Mouse (Mus musculus) T-helper 1 cell (primary cell): ENCODE measurements around the gene Ccdc130.

Source experiments
- in situ Hi-C: fragments of 300-600 bp; cut with MboI, MseI; formaldehyde crosslinking; loops from one replicate; pipeline ENCODE4 v1.15.1; 2025; ENCODE audit warnings: high pct_unique_total_duplicates

The Ccdc130 gene

GRCm38 (mm10) chr8:84237542-84238229 is 32.5 kb downstream of the Ccdc130 start:
- in situ Hi-C loops: no loop called here

GRCm38 (mm10) chr8:84236998-84237473 is 33.1 kb downstream of the Ccdc130 start, which contains the start of gene Zswim4:
TSS of gene Zswim4 (minus strand) at chr8:84237055.
- in situ Hi-C loops: no loop called here

- in situ Hi-C loops: no loop called here
Observed at GRCm38 (mm10) chr8:84236410-84236997, 33.7 kb downstream of the Ccdc130 start.

GRCm38 (mm10) chr8:84235746-84236409 is 34.3 kb downstream of the Ccdc130 start:
- in situ Hi-C loops: no loop called here

- in situ Hi-C loops: no loop called here
Observed at GRCm38 (mm10) chr8:84233055-84233454, 37.1 kb downstream of the Ccdc130 start.

GRCm38 (mm10) chr8:84230735-84231134 is 39.4 kb downstream of the Ccdc130 start:
- in situ Hi-C loops: no loop called here

- in situ Hi-C loops: no loop called here
Observed at GRCm38 (mm10) chr8:84223322-84224029, 46.7 kb downstream of the Ccdc130 start.

- in situ Hi-C loops: no loop called here
Observed at GRCm38 (mm10) chr8:84222566-84223165, 47.5 kb downstream of the Ccdc130 start.

GRCm38 (mm10) chr8:84220105-84220504 is 50.1 kb downstream of the Ccdc130 start:
- in situ Hi-C loops: no loop called here

GRCm38 (mm10) chr8:84218143-84218542 is 52.0 kb downstream of the Ccdc130 start:
- in situ Hi-C loops: no loop called here

GRCm38 (mm10) chr8:84217206-84217605 is 53.0 kb downstream of the Ccdc130 start:
- in situ Hi-C loops: no loop called here

GRCm38 (mm10) chr8:84213277-84213676 is 56.9 kb downstream of the Ccdc130 start:
- in situ Hi-C loops: no loop called here

- in situ Hi-C loops: no loop called here
Observed at GRCm38 (mm10) chr8:84211881-84212563, 58.2 kb downstream of the Ccdc130 start.

GRCm38 (mm10) chr8:84211202-84211601 is 59.0 kb downstream of the Ccdc130 start:
- in situ Hi-C loops: no loop called here

- in situ Hi-C loops: no loop called here
Observed at GRCm38 (mm10) chr8:84210167-84210791, 59.9 kb downstream of the Ccdc130 start.

- in situ Hi-C loops: loop anchor here (10.0 kb wide), 1 partner anchor 1424 kb away; no protein-coding TSS in a partner anchor
Observed at GRCm38 (mm10) chr8:84208381-84209380, 61.5 kb downstream of the Ccdc130 start.

GRCm38 (mm10) chr8:84207811-84208210 is 62.4 kb downstream of the Ccdc130 start:
- in situ Hi-C loops: loop anchor here (10.0 kb wide), 1 partner anchor 1423 kb away; no protein-coding TSS in a partner anchor
